Mouse (Mus musculus): ENCODE data around the gene Zranb1. TPM values are rescaled to one million over a fixed set of nuclear protein-coding genes. Genes with fewer than 3 reads are reported as not detected.

Gene Zranb1
- polyA plus RNA-seq, 1 experiment from 2014 or later = 19.2 TPM

DNA sequence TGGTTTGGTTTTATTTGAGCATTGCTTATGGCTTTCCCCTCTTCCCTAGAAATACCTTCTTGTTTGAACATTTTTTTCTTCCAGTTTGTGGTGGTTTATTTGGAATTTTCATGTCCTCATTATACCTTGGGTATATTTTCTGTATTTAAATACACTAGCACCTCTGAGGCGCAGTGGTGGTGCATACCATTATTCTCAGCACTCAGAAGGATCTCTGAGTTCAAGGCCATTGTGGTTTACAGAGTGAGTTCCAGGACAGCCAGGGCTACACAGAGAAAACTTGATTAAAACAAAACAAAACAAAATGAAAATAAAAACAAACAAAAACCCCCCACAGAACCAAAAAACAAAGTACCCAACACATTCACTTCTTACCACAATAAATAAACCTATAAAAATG lies 2.4 kb downstream of the Zranb1 start:
- Histone ChIP-seq H3K36me3 (replicated peaks; ENCODE audit: control insufficient read depth, insufficient read depth, low read depth, low read length) (no peaks in the 10 kb centered on the region), H3K4me1 (ENCODE audit: control insufficient read depth, insufficient read depth, low read length) (no peaks in the 10 kb centered on the region), H3K27me3 (ENCODE audit: control insufficient read depth, insufficient read depth, low read length) (no peaks in the 10 kb centered on the region), H3K4me3 (ENCODE audit: low read depth, low read length) (no peak overlapping the region), H3K9ac (replicated peaks; ENCODE audit: low read length) (no peak overlapping the region), H3K9me3 (replicated peaks; ENCODE audit: control insufficient read depth, low read length) (no peaks in the 10 kb centered on the region), H3K4me2 (ENCODE audit: low read depth, low read length) (no peak overlapping the region), H3K27ac (replicated peaks; ENCODE audit: low read depth, low read length) (no peak overlapping the region)
- DNase-seq (ENCODE audit: low spot score) = no peak
- WGBS = 84% methylated on average over 1 of the region's 1 CpGs
- no peak for ATAC-seq (replicated peaks; ENCODE audit: insufficient number of reproducible peaks, low FRiP score, low TSS enrichment, low read depth)

DNA sequence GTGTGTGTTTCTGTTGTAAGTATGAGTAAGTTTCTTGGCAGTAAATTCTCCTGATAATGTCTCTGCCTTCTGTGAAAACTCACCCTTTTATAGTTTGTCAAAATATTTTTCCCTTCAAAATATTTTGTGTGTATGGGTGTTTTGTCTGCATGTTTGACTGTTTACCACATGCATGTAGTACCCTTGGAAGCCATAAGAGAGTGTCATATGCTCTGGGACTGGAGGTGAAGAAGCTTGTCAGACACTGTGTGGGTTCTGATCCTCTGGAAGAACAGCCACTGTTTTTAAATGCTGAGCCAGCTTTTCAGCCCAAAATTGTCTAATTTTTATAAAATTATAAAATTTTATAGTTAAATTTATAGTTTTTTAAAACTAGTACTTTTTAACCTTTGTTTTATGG lies 3.8 kb downstream of the Zranb1 start:
- no peaks in the 10 kb centered on the region for H3K36me3 ChIP-seq (replicated peaks; ENCODE audit: control insufficient read depth, insufficient read depth, low read depth, low read length)
- H3K27ac ChIP-seq (replicated peaks; ENCODE audit: low read depth, low read length) = no peak overlapping the region
- no peaks in the 10 kb centered on the region for H3K9me3 ChIP-seq (replicated peaks; ENCODE audit: control insufficient read depth, low read length)
- no peak overlapping the region for H3K4me3 ChIP-seq (ENCODE audit: low read depth, low read length)
- ATAC-seq (replicated peaks; ENCODE audit: insufficient number of reproducible peaks, low FRiP score, low TSS enrichment, low read depth) (no peak), DNase-seq (ENCODE audit: low spot score) (no peak)
- no peak overlapping the region for H3K9ac ChIP-seq (replicated peaks; ENCODE audit: low read length)
- H3K4me2 ChIP-seq (ENCODE audit: low read depth, low read length) = no peak overlapping the region
- no peaks in the 10 kb centered on the region for H3K27me3 ChIP-seq (ENCODE audit: control insufficient read depth, insufficient read depth, low read length)
- H3K4me1 ChIP-seq (ENCODE audit: control insufficient read depth, insufficient read depth, low read length) = no peaks in the 10 kb centered on the region

DNA sequence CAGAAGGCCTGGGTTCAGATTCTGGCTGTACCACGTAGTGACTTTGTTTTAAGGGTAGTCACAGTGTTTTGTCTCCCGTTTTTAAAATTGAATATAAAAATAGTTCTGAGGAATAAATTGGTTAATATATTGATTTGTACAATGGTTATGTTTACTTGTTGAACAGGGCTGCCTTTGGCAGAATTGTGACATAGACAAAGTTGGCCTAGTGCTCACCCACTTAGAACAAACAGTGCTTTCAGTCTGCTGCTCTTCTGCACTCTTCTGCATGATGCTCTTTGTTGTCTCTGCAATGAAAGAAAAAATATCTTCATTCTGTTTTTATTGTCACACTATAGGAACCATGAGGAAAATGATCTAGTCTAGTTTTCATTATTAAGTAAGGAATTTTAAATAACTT lies 8.2 kb downstream of the Zranb1 start:
- Histone ChIP-seq H3K27ac (replicated peaks; ENCODE audit: low read depth, low read length) (no peak overlapping the region), H3K4me3 (ENCODE audit: low read depth, low read length) (no peak overlapping the region), H3K4me2 (ENCODE audit: low read depth, low read length) (no peak overlapping the region), H3K9ac (replicated peaks; ENCODE audit: low read length) (no peak overlapping the region), H3K9me3 (replicated peaks; ENCODE audit: control insufficient read depth, low read length) (no peaks in the 10 kb centered on the region), H3K36me3 (replicated peaks; ENCODE audit: control insufficient read depth, insufficient read depth, low read depth, low read length) (no peaks in the 10 kb centered on the region), H3K4me1 (ENCODE audit: control insufficient read depth, insufficient read depth, low read length) (no peaks in the 10 kb centered on the region), H3K27me3 (ENCODE audit: control insufficient read depth, insufficient read depth, low read length) (no peaks in the 10 kb centered on the region)
- 85% methylated on average over 2 of the region's 2 CpGs for WGBS
- DNase-seq (ENCODE audit: low spot score) (no peak), ATAC-seq (replicated peaks; ENCODE audit: insufficient number of reproducible peaks, low FRiP score, low TSS enrichment, low read depth) (no peak)

DNA sequence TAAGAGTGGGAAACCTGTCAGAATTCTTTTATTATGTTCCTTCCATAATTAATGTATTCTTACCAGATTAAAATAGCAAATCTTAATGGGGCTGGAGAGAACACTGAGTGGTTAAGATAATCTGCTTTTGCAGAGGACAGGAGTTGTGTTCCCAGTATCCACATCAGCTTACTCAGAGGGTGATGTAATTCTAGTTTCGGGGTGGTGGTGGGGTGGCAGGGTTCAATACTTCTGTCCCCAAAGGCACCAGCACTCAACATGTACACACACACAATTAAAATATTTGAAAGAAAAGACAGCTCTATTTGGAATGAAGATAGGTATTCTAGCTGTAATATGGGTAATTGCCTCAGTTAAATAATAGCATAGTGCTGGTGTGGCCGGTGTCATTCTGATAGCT lies 9.6 kb downstream of the Zranb1 start:
- DNase-seq (ENCODE audit: low spot score) (no peak), ATAC-seq (replicated peaks; ENCODE audit: insufficient number of reproducible peaks, low FRiP score, low TSS enrichment, low read depth) (no peak)
- no peaks in the 10 kb centered on the region for H3K4me1 ChIP-seq (ENCODE audit: control insufficient read depth, insufficient read depth, low read length)
- WGBS = 90% methylated on average over 2 of the region's 2 CpGs
- no peak overlapping the region for H3K27ac ChIP-seq (replicated peaks; ENCODE audit: low read depth, low read length)
- no peaks in the 10 kb centered on the region for H3K36me3 ChIP-seq (replicated peaks; ENCODE audit: control insufficient read depth, insufficient read depth, low read depth, low read length)
- no peaks in the 10 kb centered on the region for H3K9me3 ChIP-seq (replicated peaks; ENCODE audit: control insufficient read depth, low read length)
- no peak overlapping the region for H3K4me3 ChIP-seq (ENCODE audit: low read depth, low read length)
- H3K9ac ChIP-seq (replicated peaks; ENCODE audit: low read length) = no peak overlapping the region
- H3K27me3 ChIP-seq (ENCODE audit: control insufficient read depth, insufficient read depth, low read length) = no peaks in the 10 kb centered on the region
- H3K4me2 ChIP-seq (ENCODE audit: low read depth, low read length) = no peak overlapping the region

DNA sequence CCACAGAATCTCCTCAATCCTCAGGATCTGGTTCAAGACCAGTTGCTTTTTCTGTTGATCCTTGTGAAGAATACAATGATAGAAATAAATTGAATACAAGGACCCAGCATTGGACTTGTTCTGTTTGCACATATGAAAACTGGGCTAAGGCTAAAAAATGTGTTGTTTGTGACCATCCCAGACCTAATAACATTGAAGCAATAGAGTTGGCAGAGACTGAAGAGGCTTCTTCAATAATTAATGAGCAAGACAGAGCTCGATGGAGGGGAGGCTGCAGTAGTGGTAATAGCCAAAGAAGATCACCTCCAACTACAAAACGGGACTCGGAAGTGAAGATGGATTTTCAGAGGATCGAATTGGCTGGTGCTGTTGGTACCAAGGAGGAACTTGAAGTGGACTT lies 19.0 kb downstream of the Zranb1 start:
- Histone ChIP-seq H3K9me3 (replicated peaks; ENCODE audit: control insufficient read depth, low read length) (no peaks in the 10 kb centered on the region), H3K4me3 (ENCODE audit: low read depth, low read length) (no peak overlapping the region), H3K4me1 (ENCODE audit: control insufficient read depth, insufficient read depth, low read length) (no peaks in the 10 kb centered on the region), H3K36me3 (replicated peaks; ENCODE audit: control insufficient read depth, insufficient read depth, low read depth, low read length) (no peaks in the 10 kb centered on the region), H3K4me2 (ENCODE audit: low read depth, low read length) (no peak overlapping the region), H3K9ac (replicated peaks; ENCODE audit: low read length) (no peak overlapping the region), H3K27me3 (ENCODE audit: control insufficient read depth, insufficient read depth, low read length) (no peaks in the 10 kb centered on the region), H3K27ac (replicated peaks; ENCODE audit: low read depth, low read length) (no peak overlapping the region)
- DNase-seq (ENCODE audit: low spot score) (no peak), ATAC-seq (replicated peaks; ENCODE audit: insufficient number of reproducible peaks, low FRiP score, low TSS enrichment, low read depth) (no peak)
- 93% methylated on average over 4 of the region's 4 CpGs for WGBS

DNA sequence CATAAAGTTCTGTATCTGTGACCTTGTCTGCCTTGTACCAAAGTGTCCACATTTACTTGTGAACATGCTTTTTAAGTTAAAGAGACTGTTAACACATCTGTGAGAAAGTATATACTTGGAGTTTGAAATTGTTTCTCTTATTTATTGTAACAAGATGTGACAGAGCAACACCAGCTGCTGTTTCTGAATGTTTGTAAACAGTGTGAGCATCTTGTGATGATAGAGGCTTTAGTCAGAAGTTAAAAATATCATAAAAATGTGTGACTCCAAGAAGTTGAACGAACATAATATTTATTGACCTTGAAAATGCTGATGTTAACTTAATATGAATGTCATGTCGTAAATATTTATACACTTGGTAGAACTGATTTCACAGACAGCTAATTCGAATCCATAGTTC lies 19.7 kb downstream of the Zranb1 start:
- 96% methylated on average over 3 of the region's 3 CpGs for WGBS
- ATAC-seq (replicated peaks; ENCODE audit: insufficient number of reproducible peaks, low FRiP score, low TSS enrichment, low read depth) = no peak

DNA sequence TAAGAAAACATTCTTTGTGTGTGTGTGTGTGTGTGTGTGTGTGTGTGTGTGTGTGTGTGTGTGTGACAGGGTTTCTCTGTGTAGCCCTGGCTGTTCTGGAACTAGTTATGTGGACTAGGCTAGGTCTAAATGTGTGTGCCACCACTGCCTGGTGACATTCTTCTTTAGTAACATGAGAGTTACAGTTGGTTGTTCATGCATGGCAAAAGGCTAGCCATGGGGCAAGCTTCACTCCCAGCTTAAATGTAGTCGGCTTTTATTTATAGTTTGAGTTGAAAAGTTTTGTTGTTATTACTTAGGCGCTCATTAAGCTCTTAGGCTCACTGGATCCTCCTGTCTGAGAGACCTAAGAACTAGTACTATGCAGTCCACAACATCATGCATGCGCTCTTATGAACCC lies 33.5 kb downstream of the Zranb1 start:
- WGBS = 87% methylated on average over 3 of the region's 3 CpGs
- DNase-seq (ENCODE audit: low spot score) = no peak
- Histone ChIP-seq H3K9ac (replicated peaks; ENCODE audit: low read length) (no peak overlapping the region), H3K4me1 (ENCODE audit: control insufficient read depth, insufficient read depth, low read length) (no peaks in the 10 kb centered on the region), H3K9me3 (replicated peaks; ENCODE audit: control insufficient read depth, low read length) (no peaks in the 10 kb centered on the region), H3K4me2 (ENCODE audit: low read depth, low read length) (no peak overlapping the region), H3K36me3 (replicated peaks; ENCODE audit: control insufficient read depth, insufficient read depth, low read depth, low read length) (no peaks in the 10 kb centered on the region), H3K27me3 (ENCODE audit: control insufficient read depth, insufficient read depth, low read length) (no peaks in the 10 kb centered on the region), H3K27ac (replicated peaks; ENCODE audit: low read depth, low read length) (no peak overlapping the region), H3K4me3 (ENCODE audit: low read depth, low read length) (no peak overlapping the region)
- no peak for ATAC-seq (replicated peaks; ENCODE audit: insufficient number of reproducible peaks, low FRiP score, low TSS enrichment, low read depth)

More for the DNA sequence above, 19.7 kb downstream of the Zranb1 start:
- Histone ChIP-seq H3K9ac (replicated peaks; ENCODE audit: low read length) (no peak overlapping the region), H3K4me2 (ENCODE audit: low read depth, low read length) (no peak overlapping the region), H3K27ac (replicated peaks; ENCODE audit: low read depth, low read length) (no peak overlapping the region), H3K9me3 (replicated peaks; ENCODE audit: control insufficient read depth, low read length) (no peaks in the 10 kb centered on the region), H3K4me3 (ENCODE audit: low read depth, low read length) (no peak overlapping the region), H3K36me3 (replicated peaks; ENCODE audit: control insufficient read depth, insufficient read depth, low read depth, low read length) (no peaks in the 10 kb centered on the region), H3K4me1 (ENCODE audit: control insufficient read depth, insufficient read depth, low read length) (no peaks in the 10 kb centered on the region), H3K27me3 (ENCODE audit: control insufficient read depth, insufficient read depth, low read length) (no peaks in the 10 kb centered on the region)
- no peak for DNase-seq (ENCODE audit: low spot score)

DNA sequence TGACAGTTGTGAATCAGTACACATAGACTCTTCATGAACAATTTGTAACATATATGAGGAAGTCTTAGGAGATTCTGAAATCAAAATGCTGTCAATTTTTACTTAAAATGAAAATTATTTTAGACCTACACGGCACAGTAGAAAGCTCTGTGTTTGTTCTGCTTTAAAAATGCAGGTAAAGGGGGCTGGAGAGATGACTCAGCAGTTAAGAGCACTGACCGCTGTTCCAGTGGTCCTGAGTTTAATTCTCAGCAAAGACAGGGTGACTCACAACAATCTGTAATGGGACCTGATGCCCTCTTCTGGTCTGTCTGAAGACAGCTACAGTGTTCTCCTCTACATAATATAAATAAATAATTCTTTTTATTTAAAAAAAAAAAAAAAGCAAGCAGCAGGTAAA lies 34.8 kb downstream of the Zranb1 start:
- DNase-seq (ENCODE audit: low spot score) = no peak
- 79% methylated on average over 2 of the region's 2 CpGs for WGBS

DNA sequence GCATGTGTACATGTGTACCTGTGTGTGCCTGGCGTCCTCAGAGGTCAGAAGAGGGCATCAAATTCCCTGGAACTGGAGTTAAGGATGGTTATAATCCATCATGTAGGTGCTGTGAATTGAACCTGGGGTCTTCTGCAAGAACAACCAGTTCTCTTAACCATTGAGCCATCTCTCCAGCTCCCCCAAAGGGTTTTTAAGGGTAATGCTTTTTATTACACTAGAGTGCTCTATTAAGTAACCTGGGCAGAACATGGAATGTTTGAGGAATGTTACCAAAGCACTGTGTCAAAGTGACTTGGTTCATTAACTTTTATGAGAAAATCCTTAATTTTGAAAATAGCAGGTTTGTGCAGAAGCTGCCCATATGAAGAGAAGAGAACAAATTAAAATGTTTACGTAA lies 41.1 kb downstream of the Zranb1 start:
- Histone ChIP-seq H3K4me2 (ENCODE audit: low read depth, low read length) (no peak overlapping the region), H3K4me3 (ENCODE audit: low read depth, low read length) (no peak overlapping the region), H3K9ac (replicated peaks; ENCODE audit: low read length) (no peak overlapping the region), H3K36me3 (replicated peaks; ENCODE audit: control insufficient read depth, insufficient read depth, low read depth, low read length) (no peaks in the 10 kb centered on the region), H3K4me1 (ENCODE audit: control insufficient read depth, insufficient read depth, low read length) (no peaks in the 10 kb centered on the region), H3K27me3 (ENCODE audit: control insufficient read depth, insufficient read depth, low read length) (no peaks in the 10 kb centered on the region), H3K9me3 (replicated peaks; ENCODE audit: control insufficient read depth, low read length) (no peaks in the 10 kb centered on the region), H3K27ac (replicated peaks; ENCODE audit: low read depth, low read length) (no peak overlapping the region)
- ATAC-seq (replicated peaks; ENCODE audit: insufficient number of reproducible peaks, low FRiP score, low TSS enrichment, low read depth) (no peak), DNase-seq (ENCODE audit: low spot score) (no peak)
- 91% methylated on average over 2 of the region's 2 CpGs for WGBS

More for the DNA sequence above, 34.8 kb downstream of the Zranb1 start:
- H3K9ac ChIP-seq (replicated peaks; ENCODE audit: low read length) = no peak overlapping the region
- no peak overlapping the region for H3K27ac ChIP-seq (replicated peaks; ENCODE audit: low read depth, low read length)
- no peaks in the 10 kb centered on the region for H3K36me3 ChIP-seq (replicated peaks; ENCODE audit: control insufficient read depth, insufficient read depth, low read depth, low read length)
- no peaks in the 10 kb centered on the region for H3K9me3 ChIP-seq (replicated peaks; ENCODE audit: control insufficient read depth, low read length)
- no peak for ATAC-seq (replicated peaks; ENCODE audit: insufficient number of reproducible peaks, low FRiP score, low TSS enrichment, low read depth)
- no peaks in the 10 kb centered on the region for H3K4me1 ChIP-seq (ENCODE audit: control insufficient read depth, insufficient read depth, low read length)
- H3K4me3 ChIP-seq (ENCODE audit: low read depth, low read length) = no peak overlapping the region
- H3K27me3 ChIP-seq (ENCODE audit: control insufficient read depth, insufficient read depth, low read length) = no peaks in the 10 kb centered on the region
- H3K4me2 ChIP-seq (ENCODE audit: low read depth, low read length) = no peak overlapping the region
